Mouse (Mus musculus) brown adipose tissue, adult 24 weeks (tissue): Measurements from ENCODE around the gene Ggn. TPM values are rescaled to one million over a fixed set of nuclear protein-coding genes. Genes with fewer than 3 reads are reported as not detected.
"Not testable (repeated sequence)": the region's sequence is repeated elsewhere in the genome, so short reads cannot be mapped to it uniquely, and the experiment has no call there.

Experiments
- H3K27ac ChIP-seq: fragments of 200-500 bp; replicated peaks from 2 replicates; pipeline ENCODE4 v1.5.1; 2012; ENCODE audit warnings: low read depth, mild to moderate bottlenecking, low read length
- H3K4me1 ChIP-seq: fragments of 200-500 bp; 2 replicates; pipeline ENCODE4 v1.6.1; 2012; ENCODE audit warnings: low read length, mixed read lengths; ENCODE audit not compliant: control insufficient read depth, insufficient read depth, insufficient read length
- H3K4me3 ChIP-seq: fragments of 200-500 bp; 2 replicates; pipeline ENCODE4 v1.5.1; 2012; ENCODE audit warnings: low read depth, mild to moderate bottlenecking, low read length, moderate library complexity; ENCODE audit not compliant: insufficient read depth
- polyA plus RNA-seq: library from polyadenylated mRNA; stranded (reverse); fragments of >200 nt; gene quantifications from 2 replicates; pipeline ENCODE4 v1.2.4, GENCODE M21; 2012; ENCODE audit not compliant: missing spikeins, insufficient read depth, insufficient read length

Ggn gene
- not detected in 2 replicates for polyA plus RNA-seq

DNA sequence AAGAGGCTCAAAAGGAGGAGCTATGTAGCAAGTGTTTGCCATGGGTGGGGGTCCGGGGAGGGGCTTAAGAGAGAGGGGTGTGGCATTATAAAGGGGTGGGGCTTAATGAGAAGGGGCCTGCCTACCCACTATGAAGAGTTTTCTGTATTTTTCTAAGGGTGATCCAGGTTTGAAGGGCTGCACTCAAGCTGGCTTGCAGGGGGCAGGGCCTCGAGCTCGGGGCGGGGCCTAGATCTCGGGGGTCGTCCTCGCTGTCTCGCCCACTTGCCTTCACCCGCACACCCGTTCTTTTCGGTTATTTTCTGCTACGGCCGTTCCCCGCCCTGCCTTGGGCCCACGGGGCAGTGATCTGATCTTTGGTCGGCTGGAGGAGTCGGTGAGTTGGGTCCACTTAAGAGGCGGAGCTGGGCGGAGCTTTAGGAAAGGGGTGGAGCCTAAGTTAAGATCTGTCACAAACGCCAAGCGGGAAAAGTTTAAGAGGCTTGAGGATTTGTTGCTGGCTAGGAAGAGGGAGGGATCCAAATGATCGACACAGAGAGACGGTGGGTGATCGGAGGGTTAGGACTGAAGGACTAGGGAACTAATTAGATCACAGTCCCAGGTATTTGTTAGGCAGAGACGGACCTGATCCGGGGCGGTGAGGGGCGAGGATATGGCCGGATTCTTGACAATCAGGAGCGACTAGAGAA is at the start of gene Ggn, which contains the start of gene Spred3:
TSS of gene Ggn (plus strand) at position 145 of the 689 bp plus-strand sequence.
TSS of gene Spred3 (minus strand) at position 346 of the 689 bp plus-strand sequence.
- H3K4me1 ChIP-seq, result peaks cover 6% of the 10 kb centered on the region; the same call in 1 of the 2 replicates
- H3K4me3 ChIP-seq, result peak within 1 kb of the TSS; percentile 72
- H3K27ac ChIP-seq, result peak within 1 kb of the TSS; percentile 62; the same call in 1 of the 2 replicates

DNA sequence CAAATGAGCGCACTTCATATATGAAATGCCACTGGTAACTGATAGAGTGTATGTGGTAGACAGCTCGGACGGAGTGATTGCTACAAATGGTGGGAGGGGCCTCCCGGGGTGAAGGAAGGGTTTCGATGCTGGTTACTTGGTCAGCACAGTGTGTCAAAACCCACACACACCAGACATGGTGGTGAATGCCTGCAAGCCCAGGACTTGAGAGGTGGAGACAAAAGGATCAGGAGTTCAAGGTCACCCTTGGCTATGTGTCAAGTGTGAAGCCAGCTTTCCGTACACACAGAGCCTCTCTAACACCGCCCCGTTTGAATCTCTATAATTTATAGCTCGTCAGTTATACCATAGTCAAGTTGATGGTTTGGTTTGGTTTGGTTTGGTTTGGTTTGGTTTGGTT is 47.2 kb upstream of the Ggn start:
- Histone ChIP-seq H3K27ac (no peak overlapping the region), H3K4me3 (no peak overlapping the region), H3K4me1 (peaks cover 3% of the 10 kb centered on the region; the same call in 1 of the 2 replicates)

DNA sequence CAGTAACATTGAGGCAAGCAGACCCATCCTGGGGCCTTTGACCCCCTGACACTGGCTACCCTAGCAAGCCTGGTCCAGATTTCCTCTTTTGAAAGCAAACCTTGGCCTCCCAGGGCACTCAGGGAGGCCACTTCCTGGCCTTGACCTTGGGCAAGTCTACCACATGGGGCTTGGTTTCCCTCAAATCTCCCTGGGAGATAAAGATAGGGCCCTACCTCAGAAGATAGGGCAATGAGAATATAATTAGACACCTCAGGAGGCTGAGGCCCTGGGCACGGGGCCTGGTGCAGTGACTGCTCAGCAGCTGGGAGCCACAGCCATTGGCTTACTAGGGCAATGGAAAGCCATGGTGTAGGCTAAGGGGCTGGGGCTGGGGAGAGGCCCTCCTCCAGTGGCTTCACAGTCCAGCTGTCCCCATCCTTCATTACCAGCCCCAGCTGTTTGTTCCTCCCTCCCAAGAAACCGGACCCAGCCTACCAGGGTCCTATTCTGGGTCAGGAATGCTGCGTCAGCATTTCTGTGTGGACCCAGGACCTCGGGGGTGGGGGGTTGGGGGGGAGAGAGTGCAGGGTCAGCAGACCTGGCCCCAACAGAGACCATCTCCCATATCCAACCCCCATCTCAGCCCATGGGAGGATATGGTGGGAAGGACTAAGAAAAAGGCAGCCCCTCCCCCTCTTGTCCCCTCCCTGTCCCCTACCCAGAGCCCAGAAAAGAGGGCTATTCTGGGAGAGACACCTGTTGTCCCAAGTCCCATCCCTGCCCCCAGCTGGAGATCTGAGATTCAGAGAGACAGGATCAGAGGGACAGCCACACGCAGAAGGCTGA is 46.3 kb upstream of the Ggn start:
- peaks cover 3% of the 10 kb centered on the region; the same call in 1 of the 2 replicates for H3K4me1 ChIP-seq
- H3K27ac ChIP-seq, result no peak overlapping the region
- H3K4me3 ChIP-seq, result no peak overlapping the region

DNA sequence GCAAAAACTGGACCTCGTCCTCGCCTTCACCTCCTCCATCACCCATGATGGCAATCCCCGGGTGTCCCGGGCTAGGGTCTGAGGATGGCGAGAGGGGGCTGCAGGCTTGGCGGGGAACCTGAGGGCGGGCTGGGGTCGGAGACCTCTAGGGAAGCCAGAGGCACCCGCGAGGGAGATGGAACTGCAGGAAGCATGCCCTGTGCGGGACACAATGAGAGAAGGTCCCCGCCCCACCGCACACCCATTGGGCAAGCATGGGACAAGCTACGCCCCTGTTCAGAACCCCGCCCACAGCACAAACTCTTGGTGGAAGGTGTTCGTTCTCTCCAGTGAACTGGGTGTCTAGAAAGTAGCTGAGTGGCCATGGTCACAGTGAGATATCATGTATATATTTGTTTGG is 45.0 kb upstream of the Ggn start, which contains the start of gene Ryr1:
TSS of gene Ryr1 (minus strand) at position 210 of the 400 bp plus-strand sequence.
- peaks cover 3% of the 10 kb centered on the region; the same call in 1 of the 2 replicates for H3K4me1 ChIP-seq
- H3K4me3 ChIP-seq, result no peak within 1 kb of the TSS; the same call in 1 of the 2 replicates
- no peak within 1 kb of the TSS for H3K27ac ChIP-seq

DNA sequence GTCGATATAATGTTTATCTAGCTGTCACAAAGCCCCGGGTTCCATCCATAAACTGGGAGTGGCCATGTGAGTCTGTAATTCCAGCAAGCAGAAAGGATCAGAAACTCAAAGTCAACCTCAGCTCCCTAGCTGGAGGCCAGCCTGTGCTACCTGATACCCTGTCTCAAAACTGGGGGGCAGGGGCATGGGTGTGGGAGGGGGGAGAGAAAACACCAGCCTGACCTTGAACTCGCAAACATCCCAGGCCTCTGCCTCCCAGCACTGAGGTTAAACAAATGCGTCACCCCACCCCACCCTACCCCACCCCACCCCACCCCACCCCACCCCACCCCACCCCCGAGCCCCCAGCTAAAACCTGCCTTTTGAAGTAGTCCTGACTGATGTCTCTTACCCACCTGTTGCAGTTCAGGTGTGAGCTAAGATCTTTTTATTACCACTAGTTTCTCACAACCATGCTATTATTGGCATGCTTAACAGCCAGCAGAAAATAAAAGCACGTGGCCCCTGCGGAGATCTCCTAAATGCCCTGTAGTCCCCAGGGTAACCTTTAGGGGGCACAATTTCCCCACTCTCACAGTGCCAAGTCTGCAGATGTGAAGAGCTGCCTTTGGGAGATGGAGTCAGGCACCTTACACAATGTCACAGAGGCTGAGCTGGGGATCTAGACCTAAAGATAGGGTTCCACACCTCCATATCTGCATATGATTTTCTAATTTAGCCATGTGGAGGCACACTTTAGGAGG is 43.7 kb upstream of the Ggn start:
- H3K4me1 ChIP-seq, result peaks cover 3% of the 10 kb centered on the region; the same call in 1 of the 2 replicates
- no peak overlapping the region for H3K4me3 ChIP-seq
- H3K27ac ChIP-seq, result no peak overlapping the region

DNA sequence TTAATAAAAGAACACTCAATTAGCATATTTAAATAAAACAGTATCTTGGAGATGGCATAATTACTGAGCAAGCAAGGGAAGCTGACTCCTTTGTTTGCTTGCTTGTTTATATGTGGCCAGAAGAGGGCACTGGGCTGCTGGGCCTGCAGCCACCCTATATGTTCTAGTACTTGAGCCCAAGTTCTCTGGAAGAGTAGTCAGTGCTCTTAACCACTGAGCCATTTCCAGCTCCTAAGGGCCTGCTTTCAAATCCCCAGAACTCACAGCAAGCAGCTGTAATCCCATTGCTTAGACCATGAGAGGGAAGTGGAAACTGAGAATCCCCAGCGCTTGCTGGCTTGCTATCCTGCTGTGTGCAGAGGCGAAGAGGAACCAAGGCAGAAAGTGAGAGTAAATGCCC is 41.3 kb upstream of the Ggn start:
- H3K27ac ChIP-seq, result no peak overlapping the region
- no peak overlapping the region for H3K4me3 ChIP-seq
- peaks cover 3% of the 10 kb centered on the region; the same call in 1 of the 2 replicates for H3K4me1 ChIP-seq

DNA sequence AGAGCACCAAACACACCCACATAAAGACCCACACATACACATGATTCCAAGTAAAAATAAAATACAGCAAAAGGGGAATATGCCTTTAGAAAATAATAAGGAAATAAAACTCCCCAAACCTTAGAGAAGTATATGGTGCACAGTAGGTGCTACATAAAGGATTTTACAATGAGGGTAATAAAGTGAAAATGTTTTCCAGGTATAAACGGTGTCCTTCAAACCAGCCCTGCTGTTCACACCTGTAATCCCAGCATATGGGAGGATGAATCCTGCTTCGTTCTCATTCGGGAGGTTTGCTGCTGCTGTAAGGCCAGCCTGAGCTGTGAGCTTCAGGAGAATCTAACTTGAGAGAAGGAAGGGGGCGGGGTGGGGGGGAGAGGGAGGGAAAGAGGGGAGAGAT is 35.8 kb upstream of the Ggn start:
- Histone ChIP-seq H3K4me1 (no peaks in the 10 kb centered on the region), H3K4me3 (no peak overlapping the region), H3K27ac (no peak overlapping the region)

DNA sequence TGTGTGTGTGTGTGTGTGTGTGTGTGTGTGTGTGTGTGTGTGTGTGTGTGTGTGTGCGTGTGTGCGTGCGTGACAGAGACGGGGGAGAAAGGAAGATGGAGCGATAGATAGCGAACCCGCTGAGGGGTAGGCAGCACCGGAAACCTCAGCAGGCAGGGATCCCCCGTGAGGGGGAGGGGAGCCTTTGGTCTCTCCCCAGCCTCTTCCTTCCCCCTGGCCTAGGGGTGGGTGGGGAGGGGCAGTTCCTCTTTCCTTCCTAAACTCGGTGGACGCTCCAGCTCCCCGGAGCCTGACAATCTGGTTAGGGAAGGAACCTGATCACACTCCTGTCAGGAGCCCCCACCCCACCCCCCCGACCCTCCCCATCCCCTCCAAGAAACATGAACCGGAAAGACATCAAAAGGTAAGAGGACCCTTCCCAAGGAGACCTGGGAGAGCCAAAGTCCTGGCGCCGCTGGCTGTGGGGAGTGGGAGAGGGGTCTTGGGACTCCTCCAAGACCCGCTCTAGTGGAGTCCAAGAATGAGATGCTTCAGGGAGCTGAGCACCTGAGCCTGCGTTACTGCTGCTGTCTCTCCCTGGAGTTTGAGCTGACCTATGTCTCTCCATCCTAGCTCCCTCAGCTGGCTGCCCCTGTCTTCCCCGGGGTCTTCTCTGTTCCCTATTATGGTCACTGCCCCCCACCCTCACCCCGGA is 35.2 kb upstream of the Ggn start, which contains the start of gene Rasgrp4:
TSS of gene Rasgrp4 (plus strand) at position 159 of the 694 bp plus-strand sequence.
- H3K4me1 ChIP-seq, result no peaks in the 10 kb centered on the region
- H3K4me3 ChIP-seq, result peak within 1 kb of the TSS; percentile 53
- no peak within 1 kb of the TSS; the same call in 1 of the 2 replicates for H3K27ac ChIP-seq

DNA sequence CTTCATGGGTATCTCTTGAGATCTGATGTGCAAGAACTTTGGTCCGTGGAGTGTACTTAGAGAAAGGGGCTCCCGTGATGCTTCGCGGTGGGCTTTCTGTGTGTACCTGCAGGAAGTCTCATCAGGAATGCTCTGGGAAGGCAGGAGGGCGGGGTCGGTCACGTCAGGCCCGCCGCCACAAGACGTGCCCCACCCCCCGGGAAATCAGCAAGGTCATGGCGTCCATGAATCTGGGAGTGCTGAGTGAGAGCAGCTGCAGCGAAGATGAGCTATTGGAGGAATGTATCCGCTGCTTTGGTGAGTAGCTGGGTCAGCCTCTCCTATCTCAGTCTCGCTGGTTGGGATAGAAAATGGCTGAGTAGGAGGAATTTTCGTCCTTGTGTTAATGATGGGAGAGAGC is 32.6 kb upstream of the Ggn start:
- H3K4me3 ChIP-seq, result no peak overlapping the region

DNA sequence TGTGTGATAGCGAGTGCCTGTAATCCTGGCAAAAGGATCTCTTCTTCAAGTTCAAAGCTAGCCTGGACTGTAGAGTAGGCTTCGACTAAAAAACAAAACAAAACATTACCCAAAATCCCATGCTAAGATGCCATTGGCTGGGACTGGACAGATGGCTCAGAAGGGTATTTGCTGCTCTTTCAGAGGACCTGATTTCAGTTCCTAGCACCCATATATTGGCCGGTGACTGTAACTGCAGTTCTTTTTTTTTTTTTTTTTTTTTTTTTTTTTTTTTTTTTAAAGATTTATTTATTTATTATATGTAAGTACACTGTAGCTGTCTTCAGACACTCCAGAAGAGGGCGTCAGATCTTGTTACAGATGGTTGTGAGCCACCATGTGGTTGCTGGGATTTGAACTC is 30.8 kb upstream of the Ggn start:
- H3K4me1 ChIP-seq, H3K27ac ChIP-seq, H3K4me3 ChIP-seq: not testable (repeated sequence)

More for the DNA sequence above, 32.6 kb upstream of the Ggn start:
- H3K4me1 ChIP-seq, result no peaks in the 10 kb centered on the region
- H3K27ac ChIP-seq, result no peak overlapping the region

DNA sequence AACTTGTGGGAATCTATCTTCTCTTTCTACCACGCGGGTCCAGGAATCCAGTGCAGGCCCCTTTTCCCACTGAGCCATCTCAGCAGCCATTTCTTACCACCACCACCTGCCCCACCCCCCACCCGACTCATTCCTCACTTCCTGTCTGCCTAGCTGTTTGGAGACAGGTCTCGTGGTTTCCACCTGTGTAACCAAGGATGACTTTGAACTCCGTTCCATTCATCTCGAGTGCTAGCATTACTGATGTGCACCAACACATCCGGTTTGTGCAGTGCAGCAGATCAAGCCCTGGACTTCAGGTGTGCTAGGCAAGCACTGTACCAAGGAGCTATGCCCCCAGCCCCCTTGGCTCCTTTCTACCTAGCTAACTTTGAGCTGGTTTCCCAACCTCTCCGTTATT is 28.6 kb upstream of the Ggn start:
- Histone ChIP-seq H3K4me1 (no peaks in the 10 kb centered on the region), H3K27ac (no peak overlapping the region), H3K4me3 (no peak overlapping the region)

DNA sequence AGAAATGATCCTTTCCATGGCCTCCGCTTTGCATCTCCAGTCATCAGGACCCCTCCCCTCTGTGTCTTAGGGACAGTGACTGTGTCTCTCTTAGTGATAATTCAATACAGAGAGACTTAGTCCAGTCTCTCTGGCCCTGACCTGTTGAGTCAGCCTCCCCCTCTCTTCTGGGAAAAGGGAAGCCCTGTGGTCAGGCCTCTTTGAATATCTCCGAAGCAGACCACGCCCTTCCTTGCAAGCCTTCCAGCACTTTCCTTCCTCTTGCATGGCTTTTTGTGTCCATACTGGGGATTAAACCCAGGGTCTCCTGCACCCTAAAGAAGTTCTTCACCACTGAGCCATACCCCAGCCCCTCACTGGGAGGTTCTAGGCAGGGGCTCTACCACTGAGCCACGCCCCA is 26.0 kb upstream of the Ggn start:
- no peaks in the 10 kb centered on the region for H3K4me1 ChIP-seq
- H3K27ac ChIP-seq, result no peak overlapping the region
- no peak overlapping the region for H3K4me3 ChIP-seq

DNA sequence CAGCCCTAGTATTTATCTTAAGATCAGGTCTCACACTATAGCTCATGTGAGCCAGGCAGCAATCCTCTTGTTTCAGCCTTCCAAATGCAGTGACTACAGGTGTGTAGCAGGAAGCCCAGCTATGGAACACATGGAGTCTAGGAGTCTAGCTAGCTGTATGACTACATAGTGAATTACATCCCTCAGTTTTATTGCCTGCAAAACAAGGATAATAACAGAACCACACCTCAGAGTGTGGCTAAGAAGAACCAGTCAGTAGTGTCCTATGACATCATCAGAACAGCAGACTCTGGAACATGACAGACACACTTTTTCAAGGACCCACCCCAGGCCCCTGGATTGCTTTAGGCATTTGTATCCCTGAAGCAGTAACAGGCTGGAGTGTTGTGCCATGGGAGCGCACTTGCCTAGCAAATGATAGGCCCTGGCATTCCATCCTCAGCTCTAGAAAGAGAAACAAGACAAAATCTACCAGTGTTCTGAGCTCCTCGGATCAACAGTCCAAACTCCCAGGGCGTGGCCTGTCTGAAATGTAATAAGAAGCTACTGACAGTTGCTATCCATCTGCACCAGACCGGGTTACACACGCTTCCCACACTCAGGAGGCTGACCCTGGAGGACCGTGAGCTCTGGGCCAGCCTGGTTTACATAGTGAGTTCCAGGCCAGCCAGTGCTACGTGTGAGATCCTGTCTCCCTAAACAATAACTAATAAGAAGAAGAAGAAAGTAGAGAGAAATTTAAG is 23.2 kb upstream of the Ggn start:
- H3K4me1 ChIP-seq, result no peaks in the 10 kb centered on the region
- no peak overlapping the region for H3K4me3 ChIP-seq
- no peak overlapping the region for H3K27ac ChIP-seq

DNA sequence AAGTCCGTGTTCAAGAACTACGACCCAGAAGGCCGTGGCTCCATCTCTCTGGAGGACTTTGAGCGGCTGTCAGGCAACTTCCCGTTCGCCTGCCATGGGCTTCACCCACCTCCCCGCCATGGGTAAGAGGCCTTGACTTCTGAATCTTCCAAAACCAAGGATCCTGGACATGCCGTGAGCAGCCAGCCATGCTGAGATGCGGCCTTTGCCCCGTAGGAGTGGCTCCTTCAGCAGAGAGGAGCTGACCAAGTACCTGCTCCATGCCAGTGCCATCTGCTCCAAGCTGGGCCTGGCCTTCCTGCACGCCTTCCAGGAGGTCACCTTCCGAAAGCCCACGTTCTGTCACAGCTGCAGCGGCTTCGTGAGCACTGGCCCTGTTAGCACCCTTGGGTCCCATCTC is 21.2 kb upstream of the Ggn start:
- Histone ChIP-seq H3K4me3 (no peak overlapping the region), H3K4me1 (no peaks in the 10 kb centered on the region), H3K27ac (no peak overlapping the region)
